Mouse (Mus musculus) layer of hippocampus, postnatal 25 days (tissue): ENCODE results near the gene Olfr78. TPM values are rescaled to one million over a fixed set of nuclear protein-coding genes. Genes with fewer than 3 reads are reported as not detected.

Experiments used
- DNase-seq, 2 experiments: peaks; one replicate each; pipeline ENCODE4 v3.0.0; 2022; ENCODE audit warnings: mixed read lengths in 2 of 2, low spot score in 1 of 2; ENCODE audit errors: extremely low spot score in 1 of 2
- total RNA-seq, 2 experiments: library from RNA; stranded (reverse); gene quantifications; 2 replicates each; pipeline ENCODE4 v1.2.3; 2021

Gene Olfr78
- under 1 TPM in 1 of 2 experiments, not detected in 1; 0.12 TPM for total RNA-seq

GRCm38 (mm10) chr7:102759266-102759665 lies at the start of gene Olfr78, which contains the start of gene Olfr560:
Gene Olfr78, minus strand, starts transcription at chr7:102759471.
Gene Olfr560, minus strand, starts transcription at chr7:102759366.
- DNase-seq, result no peak

GRCm38 (mm10) chr7:102803180-102803579 lies 43.9 kb upstream of the Olfr78 start, which contains the start of gene Olfr564:
Gene Olfr564, plus strand, starts transcription at chr7:102803480.
- no peak for DNase-seq

DNA sequence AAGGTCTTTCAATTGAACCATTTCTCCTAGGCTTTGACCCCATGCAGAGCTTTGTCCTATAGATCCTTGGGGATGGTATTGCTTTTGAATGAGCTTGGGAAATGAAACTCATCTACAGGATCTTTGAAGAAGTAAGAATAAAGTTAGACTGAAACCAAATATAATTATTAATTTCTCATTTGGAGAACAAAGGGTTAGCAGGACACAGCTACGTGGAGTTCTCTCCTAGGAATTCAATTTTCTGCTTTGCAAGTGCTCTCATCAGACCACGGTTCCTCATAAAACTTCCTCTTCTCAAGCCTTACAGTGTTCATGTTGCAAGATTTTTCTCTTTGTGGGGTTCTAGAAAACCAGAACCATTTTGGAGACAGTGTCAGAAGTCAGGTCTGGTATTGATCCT lies 11.7 kb upstream of the Olfr78 start, which contains the start of gene Olfr561:
Gene Olfr561, plus strand, starts transcription at position 301 of the 400 bp plus-strand sequence.
- DNase-seq, result no peak

DNA sequence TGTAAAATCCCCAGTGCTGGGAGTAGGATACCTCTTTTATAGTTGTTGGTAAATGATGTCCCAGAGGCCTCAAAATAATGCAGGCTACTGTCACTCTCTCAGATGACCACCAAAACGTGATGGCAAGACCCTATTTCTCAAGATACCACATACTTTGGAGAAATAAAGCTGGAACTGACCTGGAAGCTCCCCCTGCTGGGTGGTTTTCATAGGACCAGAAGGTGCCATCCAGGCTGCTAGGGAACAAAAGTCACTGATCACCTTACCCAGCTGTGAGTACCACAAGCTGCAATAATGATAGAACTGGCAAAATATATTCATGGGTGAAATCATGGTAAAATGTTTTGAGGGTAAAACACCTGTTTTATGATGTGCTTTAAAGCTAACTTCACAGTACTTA lies 7.2 kb downstream of the Olfr78 start:
- DNase-seq, result no peak

DNA sequence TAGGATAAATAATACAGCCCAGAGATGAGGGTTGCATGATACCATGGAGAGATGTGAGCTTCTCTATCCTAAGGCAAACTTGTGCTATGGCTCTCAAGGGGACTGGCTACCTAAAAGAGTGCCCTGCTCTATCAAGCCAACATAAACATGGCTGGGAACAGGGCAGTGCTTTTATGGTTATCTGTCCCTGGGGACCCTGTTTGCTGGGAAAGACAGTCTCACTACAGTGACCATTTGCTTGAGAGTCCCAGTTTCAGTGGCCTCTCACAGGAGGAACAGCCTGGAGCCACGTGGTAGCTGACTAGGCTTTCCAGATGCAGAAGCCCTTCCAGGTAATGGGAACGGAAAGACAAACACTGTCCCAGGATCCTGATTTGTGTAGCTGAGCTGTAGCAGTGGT lies 21.6 kb downstream of the Olfr78 start:
- no peak for DNase-seq

DNA sequence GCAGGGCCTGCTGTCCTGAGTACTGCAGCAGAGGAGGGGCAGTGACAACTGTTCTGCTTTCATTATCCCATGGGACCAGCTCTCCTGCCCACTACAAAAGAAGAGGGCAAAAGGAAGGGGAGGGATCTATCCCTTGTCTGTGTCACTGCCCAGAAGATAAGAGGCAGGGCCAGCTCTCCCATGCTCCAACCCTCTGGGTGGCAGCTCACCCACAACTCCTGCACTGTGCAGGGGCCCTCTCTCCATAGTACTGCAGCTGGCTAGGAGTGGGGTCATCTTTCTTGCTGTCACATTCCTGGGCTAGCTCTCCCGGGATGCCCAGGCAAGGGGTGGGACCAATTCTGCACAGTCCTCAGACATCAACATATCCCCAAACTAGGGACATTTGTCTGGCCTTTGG lies 25.5 kb downstream of the Olfr78 start:
- DNase-seq, result no peak

DNA sequence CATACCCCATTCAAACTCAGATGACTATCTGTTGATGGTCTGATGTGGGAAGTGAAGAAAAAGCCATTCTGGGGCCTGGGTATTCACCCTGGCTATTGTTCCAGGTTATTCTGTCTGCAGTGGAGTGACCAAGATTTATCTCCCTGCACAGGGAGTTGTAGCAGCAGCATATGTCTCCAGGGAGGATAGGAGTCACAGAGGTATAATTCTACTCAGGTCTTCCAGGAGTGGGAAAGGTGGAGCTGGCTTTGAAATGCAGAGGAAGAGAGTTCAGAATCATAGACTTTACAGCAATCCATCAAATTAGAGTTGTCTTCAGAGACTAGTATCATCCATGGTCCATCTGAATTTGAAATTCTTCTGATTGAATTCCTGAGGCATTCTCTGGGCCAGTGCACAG lies 31.9 kb downstream of the Olfr78 start, which contains the start of gene Olfr559:
Gene Olfr559, minus strand, starts transcription at position 101 of the 400 bp plus-strand sequence.
- DNase-seq, result no peak

DNA sequence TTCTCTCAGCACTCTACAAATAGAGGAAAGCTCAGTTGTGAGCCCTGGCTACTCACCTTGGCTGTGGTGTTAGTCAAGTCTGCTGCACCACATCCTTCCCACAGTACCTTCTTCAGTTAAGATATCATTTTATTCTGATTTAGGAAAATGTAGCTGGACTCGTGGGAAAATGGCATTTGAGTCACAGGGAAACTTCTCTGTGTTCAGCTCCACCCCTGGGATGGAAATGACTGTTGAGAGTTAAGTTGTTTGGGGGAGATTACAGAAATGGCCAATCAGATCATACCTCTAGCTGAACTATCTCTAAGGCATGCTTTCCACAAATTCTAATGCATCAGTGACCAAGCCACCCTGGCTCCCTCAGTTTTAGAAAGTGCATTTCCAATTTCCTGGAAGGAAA lies 40.3 kb downstream of the Olfr78 start, which contains the start of gene Olfr33:
Gene Olfr33, minus strand, starts transcription at position 101 of the 400 bp plus-strand sequence.
- no peak for DNase-seq

DNA sequence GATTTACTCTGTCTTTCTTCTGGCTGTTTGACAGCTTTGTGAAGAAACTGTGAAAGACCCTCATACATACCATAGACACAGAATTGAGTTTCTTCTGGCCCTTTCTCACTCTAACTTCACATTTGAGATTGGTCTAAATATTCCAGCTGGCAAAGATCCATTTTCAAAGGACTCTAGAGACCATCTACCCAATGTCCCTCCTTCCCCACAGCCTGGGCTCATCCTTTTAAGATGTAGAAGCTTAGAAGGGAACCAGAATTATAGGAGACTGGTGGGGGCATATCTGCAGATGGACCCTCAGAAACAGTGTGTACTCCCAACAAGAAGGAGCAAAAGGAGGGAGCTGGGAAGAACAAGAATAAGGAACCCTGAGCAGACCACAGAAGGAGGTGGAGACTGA lies 57.4 kb downstream of the Olfr78 start, which contains the start of gene Olfr558:
Gene Olfr558, plus strand, starts transcription at position 301 of the 400 bp plus-strand sequence.
- DNase-seq, result no peak

DNA sequence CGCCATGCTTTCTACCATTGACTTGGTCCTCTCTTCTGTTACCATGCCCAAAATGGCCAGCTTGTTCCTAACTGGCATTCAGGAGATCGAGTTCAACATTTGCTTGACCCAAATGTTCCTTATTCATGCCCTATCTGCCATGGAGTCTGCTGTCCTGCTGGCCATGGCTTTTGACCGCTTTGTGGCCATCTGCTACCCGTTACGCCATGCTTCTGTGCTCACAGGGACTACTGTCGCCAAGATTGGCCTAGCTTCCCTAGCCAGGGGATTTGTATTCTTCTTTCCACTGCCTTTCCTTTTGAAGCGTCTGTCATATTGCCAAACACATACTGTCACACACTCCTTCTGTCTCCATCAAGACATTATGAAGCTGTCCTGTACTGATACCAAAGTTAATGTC lies 60.8 kb downstream of the Olfr78 start:
- no peak for DNase-seq

DNA sequence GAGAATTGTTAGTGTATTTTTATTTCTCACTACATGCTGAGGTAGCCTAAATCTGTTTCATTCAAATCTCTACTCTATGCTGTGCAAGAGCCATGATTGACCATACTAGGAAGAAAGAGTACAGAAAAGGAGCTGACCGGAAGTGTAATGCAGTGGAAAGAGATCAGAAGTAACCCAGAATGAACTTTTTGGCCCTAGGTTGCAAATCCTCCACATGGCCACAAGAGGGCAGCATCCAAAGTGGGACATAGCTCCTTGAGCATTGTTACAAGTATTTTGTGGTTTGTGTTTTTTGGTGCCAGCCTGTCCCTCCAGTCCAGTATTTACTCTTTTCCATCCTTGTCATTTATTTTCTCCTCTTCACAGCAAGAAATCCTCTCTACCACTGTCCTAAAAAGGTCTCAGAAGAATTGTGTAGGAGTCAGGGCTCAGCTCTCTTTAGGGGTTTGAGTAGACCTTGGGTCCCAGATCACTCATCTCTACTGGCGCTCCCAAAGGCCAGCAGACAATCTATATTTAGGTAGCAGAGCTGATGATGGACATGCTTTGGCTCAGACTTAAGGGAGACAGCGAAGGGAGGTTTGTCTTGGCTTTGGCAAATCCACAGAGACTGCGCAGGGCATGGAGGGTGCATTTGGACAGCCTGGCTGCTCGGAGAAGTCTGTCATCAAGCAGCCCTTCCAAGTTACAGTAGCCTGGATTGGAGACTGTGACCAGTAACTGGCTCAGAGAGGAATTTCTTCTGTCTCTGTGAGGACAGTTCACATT lies 63.7 kb downstream of the Olfr78 start, which contains the start of gene Olfr557:
Gene Olfr557, plus strand, starts transcription at position 553 of the 768 bp plus-strand sequence.
- DNase-seq, result peak in 1 of 2 experiments; percentile 42

Other genes starting within 250 kb of the Olfr78 start
- not detected for gene Olfr547, start 224.7 kb downstream of the Olfr78 start, total RNA-seq
- not detected for gene Olfr548-ps1, start 218.6 kb downstream of the Olfr78 start, total RNA-seq
- gene Olfr549, start 209.6 kb downstream of the Olfr78 start, total RNA-seq, result not detected
- gene Trim21, start 194.0 kb downstream of the Olfr78 start, total RNA-seq, result 1 to 10 TPM; 2.1 to 3.6 TPM
- gene Olfr550, start 188.0 kb downstream of the Olfr78 start, total RNA-seq, result 1 to 10 TPM in 1 of 2 experiments, under 1 TPM in 1; 0.89 to 1.3 TPM
- gene Olfr551, start 167.6 kb downstream of the Olfr78 start, total RNA-seq, result not detected
- under 1 TPM in 1 of 2 experiments, not detected in 1; 0.10 TPM for gene Olfr552, start 161.7 kb downstream of the Olfr78 start, total RNA-seq
- not detected for gene Olfr553, start 141.3 kb downstream of the Olfr78 start, total RNA-seq
- not detected for gene Olfr554, start 121.0 kb downstream of the Olfr78 start, total RNA-seq
- gene Olfr555, start 100.6 kb downstream of the Olfr78 start, total RNA-seq, result not detected
- gene Olfr556, start 94.6 kb downstream of the Olfr78 start, total RNA-seq, result under 1 TPM in 1 of 2 experiments, not detected in 1; 0.10 TPM
- 1 to 10 TPM; 4.5 to 7.6 TPM for gene Trim68, start 72.1 kb downstream of the Olfr78 start, total RNA-seq
- not detected for gene Olfr557, start 63.6 kb downstream of the Olfr78 start, total RNA-seq
- under 1 TPM; 0.49 TPM for gene Olfr558, start 57.3 kb downstream of the Olfr78 start, total RNA-seq
- not detected for gene Olfr33, start 40.4 kb downstream of the Olfr78 start, total RNA-seq
- not detected for gene Olfr559, start 32.0 kb downstream of the Olfr78 start, total RNA-seq
- gene Olfr560, start 105 bp downstream of the Olfr78 start, total RNA-seq, result not detected
- not detected for gene Olfr561, start 11.8 kb upstream of the Olfr78 start, total RNA-seq
- gene Olfr564, start 44.0 kb upstream of the Olfr78 start, total RNA-seq, result not detected
- gene Olfr566, start 99.3 kb upstream of the Olfr78 start, total RNA-seq, result not detected
- gene Olfr568, start 117.7 kb upstream of the Olfr78 start, total RNA-seq, result not detected
- gene Olfr569, start 131.4 kb upstream of the Olfr78 start, total RNA-seq, result not detected
- gene Olfr570, start 135.1 kb upstream of the Olfr78 start, total RNA-seq, result not detected
- under 1 TPM in 1 of 2 experiments, not detected in 1; 0.05 TPM for gene Olfr571, start 158.1 kb upstream of the Olfr78 start, total RNA-seq
- gene Olfr572, start 164.9 kb upstream of the Olfr78 start, total RNA-seq, result not detected
- gene Olfr573-ps1, start 183.1 kb upstream of the Olfr78 start, total RNA-seq, result not detected
- gene Olfr574, start 189.0 kb upstream of the Olfr78 start, total RNA-seq, result not detected
- not detected for gene Olfr575, start 199.3 kb upstream of the Olfr78 start, total RNA-seq
- not detected for gene Olfr576, start 203.2 kb upstream of the Olfr78 start, total RNA-seq
- not detected for gene Olfr577, start 216.5 kb upstream of the Olfr78 start, total RNA-seq
- gene Olfr578, start 229.9 kb upstream of the Olfr78 start, total RNA-seq, result not detected